Mouse (Mus musculus): Measurements from ENCODE around the gene Ackr1. TPM values are rescaled to one million over a fixed set of nuclear protein-coding genes. Genes with fewer than 3 reads are reported as not detected.

The Ackr1 gene
- total and polyA plus RNA-seq, 3 experiments = 0.19 to 0.42 TPM; not detected in 1

- DNase-seq (ENCODE audit: low read depth, low spot score) = no peak
- no peak overlapping the region for H3K9ac ChIP-seq (ENCODE audit: control insufficient read depth, low read depth, low read length, poor library complexity, severe bottlenecking)
- H3K9me3 ChIP-seq (replicated peaks; ENCODE audit: insufficient read depth, low read length) = no peaks in the 10 kb centered on the region
- no peaks in the 10 kb centered on the region for H3K27me3 ChIP-seq (ENCODE audit: control insufficient read depth in 1 of 2, insufficient read depth in 2 of 2, low read length in 2 of 2)
- no peaks in the 10 kb centered on the region for H3K4me1 ChIP-seq (ENCODE audit: control insufficient read depth in 1 of 2, insufficient read depth in 2 of 2, low read length in 2 of 2)
- no peak overlapping the region for H3K27ac ChIP-seq (ENCODE audit: control insufficient read depth, low read depth, low read length)
- H3K4me3 ChIP-seq (ENCODE audit: control insufficient read depth in 1 of 2, insufficient read depth in 1 of 2, low read depth in 2 of 2, low read length in 2 of 2) = no peak overlapping the region
- H3K79me2 ChIP-seq (ENCODE audit: control insufficient read depth, insufficient read depth, low read length, poor library complexity) = no peaks in the 10 kb centered on the region
- no peaks in the 10 kb centered on the region for H3K36me3 ChIP-seq (ENCODE audit: control insufficient read depth in 1 of 2, insufficient read depth in 2 of 2, low read length in 2 of 2)
- no peak for TF ChIP-seq JUND (IDR thresholded peaks at IDR 0.05; ENCODE audit: low read depth, low read length)
- no peak for TF ChIP-seq GABPA (IDR thresholded peaks at IDR 0.05; ENCODE audit: low read depth, low read length)
- no peak for TF ChIP-seq TBP (IDR thresholded peaks at IDR 0.05; ENCODE audit: low read depth, low read length)
- no peak for TF ChIP-seq MAX (IDR thresholded peaks at IDR 0.05; ENCODE audit: low read length)
- no peak for TF ChIP-seq HCFC1 (IDR thresholded peaks at IDR 0.05; ENCODE audit: low read depth, low read length)
- no peak for TF ChIP-seq BHLHE40 (IDR thresholded peaks at IDR 0.05; ENCODE audit: borderline replicate concordance, low read depth, low read length)
- TF ChIP-seq SIN3A (IDR thresholded peaks at IDR 0.05; ENCODE audit: low read length) = no peak
- no peak for TF ChIP-seq ZKSCAN1 (IDR thresholded peaks at IDR 0.05; ENCODE audit: low read depth, low read length)
- TF ChIP-seq ELF1 (IDR thresholded peaks at IDR 0.05; ENCODE audit: low read depth, low read length) = no peak
- no peak for TF ChIP-seq MYB (IDR thresholded peaks at IDR 0.05; ENCODE audit: low read depth, low read length)
- TF ChIP-seq NRF1 (IDR thresholded peaks at IDR 0.05; ENCODE audit: insufficient read depth, low read depth, low read length, poor library complexity, severe bottlenecking) = no peak
- no peak for TF ChIP-seq CTCF (IDR thresholded peaks at IDR 0.05 in 2 of 3, conservative IDR thresholded peaks at IDR 0.05 in 1 of 3; ENCODE audit: control insufficient read depth in 1 of 3, insufficient read depth in 1 of 3, low read depth in 2 of 3, low read length in 3 of 3, poor library complexity in 1 of 3, severe bottlenecking in 1 of 3)
- TF ChIP-seq CHD1 (IDR thresholded peaks at IDR 0.05; ENCODE audit: low read depth, low read length) = no peak
- TF ChIP-seq MXI1 (IDR thresholded peaks at IDR 0.05; ENCODE audit: low read depth, low read length) = no peak
- no peak for TF ChIP-seq ZNF384 (IDR thresholded peaks at IDR 0.05; ENCODE audit: low read depth, low read length)
- no peak for TF ChIP-seq TAL1 (IDR thresholded peaks at IDR 0.05; ENCODE audit: low read length)
- TF ChIP-seq ZMIZ1 (IDR thresholded peaks at IDR 0.05; ENCODE audit: low read depth, low read length) = no peak
- TF ChIP-seq POLR2A (IDR thresholded peaks at IDR 0.05; ENCODE audit: control insufficient read depth in 1 of 2, insufficient read depth in 1 of 2, low read depth in 1 of 2, low read length in 2 of 2, poor library complexity in 1 of 2) = no peak
- no peak for TF ChIP-seq NELFE (IDR thresholded peaks at IDR 0.05; ENCODE audit: low read depth, low read length)
Measured at GRCm38 (mm10) chr1:173364125-173364800, 30.7 kb upstream of the Ackr1 start.

- Histone ChIP-seq H3K36me3 (ENCODE audit: control insufficient read depth in 1 of 2, insufficient read depth in 2 of 2, low read length in 2 of 2) (no peaks in the 10 kb centered on the region), H3K79me2 (ENCODE audit: control insufficient read depth, insufficient read depth, low read length, poor library complexity) (no peaks in the 10 kb centered on the region), H3K9ac (ENCODE audit: control insufficient read depth, low read depth, low read length, poor library complexity, severe bottlenecking) (no peak overlapping the region), H3K27me3 (ENCODE audit: control insufficient read depth in 1 of 2, insufficient read depth in 2 of 2, low read length in 2 of 2) (no peaks in the 10 kb centered on the region), H3K4me3 (ENCODE audit: control insufficient read depth in 1 of 2, insufficient read depth in 1 of 2, low read depth in 2 of 2, low read length in 2 of 2) (no peak overlapping the region), H3K9me3 (replicated peaks; ENCODE audit: insufficient read depth, low read length) (no peaks in the 10 kb centered on the region), H3K27ac (ENCODE audit: control insufficient read depth, low read depth, low read length) (no peak overlapping the region), H3K4me1 (ENCODE audit: control insufficient read depth in 1 of 2, insufficient read depth in 2 of 2, low read length in 2 of 2) (no peaks in the 10 kb centered on the region)
- DNase-seq (ENCODE audit: low read depth, low spot score) = no peak
- TF ChIP-seq USF2 (IDR thresholded peaks at IDR 0.05; ENCODE audit: borderline replicate concordance in 1 of 2, insufficient read depth in 1 of 2, low read depth in 1 of 2, low read length in 2 of 2) (no peak), CHD2 (IDR thresholded peaks at IDR 0.05; ENCODE audit: low read length) (no peak), CTCF (IDR thresholded peaks at IDR 0.05 in 2 of 3, conservative IDR thresholded peaks at IDR 0.05 in 1 of 3; ENCODE audit: control insufficient read depth in 1 of 3, insufficient read depth in 1 of 3, low read depth in 2 of 3, low read length in 3 of 3, poor library complexity in 1 of 3, severe bottlenecking in 1 of 3) (no peak), POLR2A (IDR thresholded peaks at IDR 0.05; ENCODE audit: control insufficient read depth in 1 of 2, insufficient read depth in 1 of 2, low read depth in 1 of 2, low read length in 2 of 2, poor library complexity in 1 of 2) (no peak), POLR2AphosphoS2 (IDR thresholded peaks at IDR 0.05; ENCODE audit: low read length) (no peak), ZMIZ1 (IDR thresholded peaks at IDR 0.05; ENCODE audit: low read depth, low read length) (no peak), ZKSCAN1 (IDR thresholded peaks at IDR 0.05; ENCODE audit: low read depth, low read length) (no peak), ETS1 (IDR thresholded peaks at IDR 0.05; ENCODE audit: low read depth, low read length) (no peak), MYC (IDR thresholded peaks at IDR 0.05; ENCODE audit: low read depth, low read length) (no peak), GATA1 (IDR thresholded peaks at IDR 0.05; ENCODE audit: low read depth, low read length) (no peak), NRF1 (IDR thresholded peaks at IDR 0.05; ENCODE audit: insufficient read depth, low read depth, low read length, poor library complexity, severe bottlenecking) (no peak), TBP (IDR thresholded peaks at IDR 0.05; ENCODE audit: low read depth, low read length) (no peak)
Measured at GRCm38 (mm10) chr1:173363436-173363835, 29.9 kb upstream of the Ackr1 start.
